In the genomic region with DNA sequence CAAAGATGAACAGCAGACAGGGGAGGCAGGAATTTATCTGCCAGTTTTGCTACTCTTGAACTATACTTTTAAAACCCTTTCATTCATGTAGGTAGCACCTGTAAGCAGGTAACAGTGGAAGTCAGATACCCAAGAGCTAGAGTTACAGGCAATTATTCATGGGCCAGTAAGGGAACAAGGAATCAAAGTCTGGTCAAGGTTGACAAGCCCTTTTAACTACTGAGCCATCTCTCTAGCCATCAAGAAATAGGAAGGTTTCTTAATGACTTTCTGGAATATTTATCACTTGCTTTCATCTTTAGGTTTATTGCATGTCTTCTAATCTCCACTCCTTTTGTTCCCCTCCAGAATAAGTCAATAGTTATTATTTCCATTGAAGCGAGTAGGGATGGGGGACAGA, we compare ENCODE assay signal across 23 mouse cellular contexts. TPM values are rescaled to one million over a fixed set of nuclear protein-coding genes. Genes with fewer than 3 reads are reported as not detected.
DNase-seq lines count a peak whose midpoint lies in the region; ATAC-seq and TF ChIP-seq lines count a peak whose summit lies in the region.
"Had no signal": no experiment of that assay in that cellular context is flagged by ENCODE, and none has a peak within 500 bp of the region (broad histone marks: within the 10 kb centered on the region; RNA-seq: fewer than 3 reads in every experiment).

No protein-coding gene starts in this region.

- no peak for DNase-seq in kidney, adult 11 months
- no peak for DNase-seq in kidney, postnatal 4 days
- no peak for DNase-seq in kidney, postnatal 14 days
- DNase-seq in MEL (ENCODE audit: low read depth, low spot score), result no peak
- DNase-seq in right cerebral cortex, adult 18-20 months, result no peak
- DNase-seq: adrenal gland, adult 2 months; adrenal gland, adult 8-10 months; adrenal gland, postnatal 10 days; adrenal gland, postnatal 14 days; adrenal gland, postnatal 25 days; adrenal gland, postnatal 36 days; B cell, adult 2 months; cerebellum, adult 11 months; cerebellum, adult 11-12 months; cerebellum, adult 18-20 months had no signal

- H3K27me3 ChIP-seq in kidney, embryonic 14.5 days (ENCODE audit: control insufficient read depth, insufficient read depth, low read length), result no peaks in the 10 kb centered on the region
- H3K27me3 ChIP-seq in kidney, embryonic 15.5 days, result no peaks in the 10 kb centered on the region
- H3K27me3 ChIP-seq in kidney, embryonic 16.5 days (ENCODE audit: insufficient read depth, low read length), result no peaks in the 10 kb centered on the region
- H3K27me3 ChIP-seq in MEL (ENCODE audit: control insufficient read depth in 1 of 2, insufficient read depth in 2 of 2, low read length in 2 of 2), result no peaks in the 10 kb centered on the region
- H3K27me3 ChIP-seq: CH12.LX, Patski had no signal

- no peaks in the 10 kb centered on the region; the same call in 1 of the 2 replicates for H3K36me3 ChIP-seq in kidney, embryonic 14.5 days (ENCODE audit: control insufficient read depth, insufficient read depth, low read length)
- peaks cover 3% of the 10 kb centered on the region; the same call in 1 of the 2 replicates for H3K36me3 ChIP-seq in kidney, embryonic 15.5 days
- H3K36me3 ChIP-seq in kidney, embryonic 16.5 days (ENCODE audit: insufficient read depth, low read length), result no peaks in the 10 kb centered on the region
- peaks cover 0 to 14% of the 10 kb centered on the region in 2 experiments; a peak in 3 of 4 replicates for H3K36me3 ChIP-seq in MEL (ENCODE audit: control insufficient read depth in 1 of 2, insufficient read depth in 2 of 2, low read length in 2 of 2)

- TF ChIP-seq RAD21 in MEL (IDR thresholded peaks at IDR 0.05; ENCODE audit: low read depth, low read length), result no peak

- H3K79me2 ChIP-seq in MEL (ENCODE audit: control insufficient read depth, insufficient read depth, low read length, poor library complexity), result no peaks in the 10 kb centered on the region

- no peaks in the 10 kb centered on the region for H3K9me3 ChIP-seq in kidney, embryonic 14.5 days (ENCODE audit: control insufficient read depth, low read length)
- H3K9me3 ChIP-seq in kidney, embryonic 15.5 days (replicated peaks), result no peaks in the 10 kb centered on the region
- H3K9me3 ChIP-seq in kidney, embryonic 16.5 days (ENCODE audit: low read length), result no peaks in the 10 kb centered on the region
- H3K9me3 ChIP-seq in MEL (replicated peaks; ENCODE audit: insufficient read depth, low read length), result no peaks in the 10 kb centered on the region
- H3K9me3 ChIP-seq: G1E had no signal

- TF ChIP-seq EP300 in MEL (IDR thresholded peaks at IDR 0.05; ENCODE audit: low read depth in 1 of 2, low read length in 2 of 2), result no peak

- no peak overlapping the region for H3K4me2 ChIP-seq in kidney, embryonic 14.5 days (replicated peaks; ENCODE audit: low read depth, low read length)
- H3K4me2 ChIP-seq in kidney, embryonic 15.5 days, result no peak overlapping the region
- no peak overlapping the region for H3K4me2 ChIP-seq in kidney, embryonic 16.5 days (replicated peaks; ENCODE audit: low read depth, low read length)

- ATAC-seq in kidney, embryonic 14.5 days (ENCODE audit: low FRiP score, low TSS enrichment), result peak; percentile 62; the same call in 1 of the 2 replicates
- ATAC-seq in kidney, embryonic 15.5 days (replicated peaks; ENCODE audit: low FRiP score), result peak; percentile 52; the same call in 1 of the 2 replicates
- ATAC-seq in kidney, embryonic 16.5 days (ENCODE audit: low FRiP score, low TSS enrichment), result peak; percentile 23; the same call in 1 of the 2 replicates
- ATAC-seq: activated CD4-positive, CD25-positive, alpha-beta regulatory T cell, adult 4 months; CD4-positive, CD25-positive, alpha-beta regulatory T cell, adult 4 months; Patski had no signal

- 38% methylated on average over 1 of the region's 1 CpGs for WGBS in kidney, embryonic 14.5 days
- 25% methylated on average over 1 of the region's 1 CpGs for WGBS in kidney, embryonic 15.5 days
- WGBS in kidney, embryonic 16.5 days, result 52% methylated on average over 1 of the region's 1 CpGs

- no peak for TF ChIP-seq POLR2A in MEL (IDR thresholded peaks at IDR 0.05; ENCODE audit: control insufficient read depth in 1 of 2, insufficient read depth in 1 of 2, low read depth in 1 of 2, low read length in 2 of 2, poor library complexity in 1 of 2)

- no peak overlapping the region for H3K27ac ChIP-seq in kidney, embryonic 14.5 days (ENCODE audit: low read depth, low read length)
- H3K27ac ChIP-seq in kidney, embryonic 15.5 days, result no peak overlapping the region
- H3K27ac ChIP-seq in kidney, embryonic 16.5 days (ENCODE audit: low read length), result no peak overlapping the region
- no peak overlapping the region for H3K27ac ChIP-seq in MEL (ENCODE audit: control insufficient read depth, low read depth, low read length)

- H3K4me1 ChIP-seq in kidney, embryonic 14.5 days (ENCODE audit: control insufficient read depth, insufficient read depth, low read length), result no peaks in the 10 kb centered on the region
- H3K4me1 ChIP-seq in kidney, embryonic 15.5 days, result 0 out of 2 replicates have a peak, but pooled peaks cover 2% of the 10 kb centered on the region
- H3K4me1 ChIP-seq in kidney, embryonic 16.5 days (ENCODE audit: insufficient read depth, low read length), result no peaks in the 10 kb centered on the region
- H3K4me1 ChIP-seq in MEL (ENCODE audit: control insufficient read depth in 1 of 2, insufficient read depth in 2 of 2, low read length in 2 of 2), result peaks cover 3 to 14% of the 10 kb centered on the region in 2 experiments

- no peak overlapping the region for H3K9ac ChIP-seq in kidney, embryonic 14.5 days (ENCODE audit: low read depth, low read length)
- no peak overlapping the region for H3K9ac ChIP-seq in kidney, embryonic 15.5 days
- H3K9ac ChIP-seq in kidney, embryonic 16.5 days (replicated peaks; ENCODE audit: low read length), result no peak overlapping the region
- H3K9ac ChIP-seq in MEL (ENCODE audit: control insufficient read depth, low read depth, low read length, poor library complexity, severe bottlenecking), result no peak overlapping the region

- no peak overlapping the region for H3K4me3 ChIP-seq in kidney, embryonic 14.5 days (ENCODE audit: low read length)
- no peak overlapping the region for H3K4me3 ChIP-seq in kidney, embryonic 15.5 days (replicated peaks)
- no peak overlapping the region for H3K4me3 ChIP-seq in kidney, embryonic 16.5 days (ENCODE audit: low read length)
- H3K4me3 ChIP-seq in MEL (ENCODE audit: control insufficient read depth in 1 of 2, insufficient read depth in 1 of 2, low read depth in 2 of 2, low read length in 2 of 2), result no peak overlapping the region

- TF ChIP-seq CTCF in MEL (IDR thresholded peaks at IDR 0.05 in 2 of 3, conservative IDR thresholded peaks at IDR 0.05 in 1 of 3; ENCODE audit: control insufficient read depth in 1 of 3, insufficient read depth in 1 of 3, low read depth in 2 of 3, low read length in 3 of 3, poor library complexity in 1 of 3, severe bottlenecking in 1 of 3), result no peak

TF ChIP-seq in MEL, 35 proteins besides CTCF, POLR2A, EP300 and RAD21:
- peak; percentile 17; the same call in 1 of the 2 replicates for TF ChIP-seq GATA1 (IDR thresholded peaks at IDR 0.05; ENCODE audit: low read depth, low read length)
- TF ChIP-seq NRF1 (IDR thresholded peaks at IDR 0.05; ENCODE audit: insufficient read depth, low read depth, low read length, poor library complexity, severe bottlenecking), result no peak

RNA-seq across cellular contexts. Expression of a gene that starts 10.0 kb away (rescaled TPM):
- polyA plus RNA-seq in kidney, embryonic 14.5 days (2014; fragmentation: Nextera tagmentation; extraction: Ambion mirVana), result 17.6 and 18.2 TPM in 2 replicates
- 11.1 and 11.9 TPM in 2 replicates for polyA plus RNA-seq in kidney, embryonic 15.5 days (2015; fragmentation: Nextera tagmentation; extraction: Ambion mirVana)
- polyA plus RNA-seq in kidney, embryonic 16.5 days (2015; fragmentation: Nextera tagmentation; extraction: Ambion mirVana), result 2.8 and 3.3 TPM in 2 replicates
- total RNA-seq in MEL (2012; rRNA removed), result 11.0 and 12.0 TPM in 2 replicates
- polyA plus RNA-seq in MEL (2012; ENCODE audit: insufficient read depth in 1 of 2, insufficient read length in 2 of 2, low read depth in 1 of 2, low replicate concordance in 2 of 2, missing spikeins in 1 of 2), result 10 to 100 TPM in 1 of 2 experiments, not detected in 1; 12.9 TPM

RNA-seq across cellular contexts. Expression of a gene that starts 10.2 kb away (rescaled TPM):
- 65.1 and 77.5 TPM in 2 replicates for polyA plus RNA-seq in kidney, embryonic 14.5 days (2014; fragmentation: Nextera tagmentation; extraction: Ambion mirVana)
- 93.5 and 93.9 TPM in 2 replicates for polyA plus RNA-seq in kidney, embryonic 15.5 days (2015; fragmentation: Nextera tagmentation; extraction: Ambion mirVana)
- polyA plus RNA-seq in kidney, embryonic 16.5 days (2015; fragmentation: Nextera tagmentation; extraction: Ambion mirVana), result 122 and 141 TPM in 2 replicates
- total RNA-seq in MEL (2012; rRNA removed), result 10.8 and 14.4 TPM in 2 replicates
- 10 to 100 TPM in 1 of 2 experiments, not detected in 1; 21.2 TPM for polyA plus RNA-seq in MEL (2012; ENCODE audit: insufficient read depth in 1 of 2, insufficient read length in 2 of 2, low read depth in 1 of 2, low replicate concordance in 2 of 2, missing spikeins in 1 of 2)
